Mouse (Mus musculus): ENCODE measurements around the gene Sufu. TPM values are rescaled to one million over a fixed set of nuclear protein-coding genes. Genes with fewer than 3 reads are reported as not detected.

Gene Sufu
- polyA plus RNA-seq, 1 experiment from 2014 or later, result 19.0 TPM

GRCm38 (mm10) chr19:46416276-46416675, 19.6 kb downstream of the Sufu start:
- no peaks in the 10 kb centered on the region for H3K27me3 ChIP-seq (ENCODE audit: control insufficient read depth, insufficient read depth, low read depth, low read length)
- H3K9ac ChIP-seq (ENCODE audit: low read depth, low read length), result no peak overlapping the region
- H3K27ac ChIP-seq (ENCODE audit: low read length), result no peak overlapping the region
- H3K36me3 ChIP-seq (ENCODE audit: control insufficient read depth, insufficient read depth, low read length), result no peaks in the 10 kb centered on the region
- H3K4me3 ChIP-seq (ENCODE audit: low read depth, low read length), result no peak overlapping the region
- ATAC-seq, result no peak
- no peaks in the 10 kb centered on the region for H3K9me3 ChIP-seq (replicated peaks; ENCODE audit: control insufficient read depth, low read length, poor library complexity, severe bottlenecking)
- no peaks in the 10 kb centered on the region; the same call in 1 of the 2 replicates for H3K4me1 ChIP-seq (ENCODE audit: control insufficient read depth, insufficient read depth, low read length)
- WGBS, result 60% methylated on average over 9 of the region's 9 CpGs
- no peak overlapping the region for H3K4me2 ChIP-seq (ENCODE audit: low read length)

GRCm38 (mm10) chr19:46418051-46418450, 21.4 kb downstream of the Sufu start:
- Histone ChIP-seq H3K4me1 (ENCODE audit: control insufficient read depth, insufficient read depth, low read length) (peaks cover 7% of the 10 kb centered on the region; the same call in 1 of the 2 replicates), H3K27ac (ENCODE audit: low read length) (no peak overlapping the region), H3K9ac (ENCODE audit: low read depth, low read length) (no peak overlapping the region), H3K27me3 (ENCODE audit: control insufficient read depth, insufficient read depth, low read depth, low read length) (no peaks in the 10 kb centered on the region), H3K9me3 (replicated peaks; ENCODE audit: control insufficient read depth, low read length, poor library complexity, severe bottlenecking) (no peaks in the 10 kb centered on the region), H3K4me2 (ENCODE audit: low read length) (no peak overlapping the region), H3K4me3 (ENCODE audit: low read depth, low read length) (no peak overlapping the region), H3K36me3 (ENCODE audit: control insufficient read depth, insufficient read depth, low read length) (no peaks in the 10 kb centered on the region)
- ATAC-seq, result no peak
- WGBS, result 90% methylated on average over 4 of the region's 4 CpGs

- Histone ChIP-seq H3K27ac (ENCODE audit: low read length) (no peak overlapping the region), H3K9me3 (replicated peaks; ENCODE audit: control insufficient read depth, low read length, poor library complexity, severe bottlenecking) (no peaks in the 10 kb centered on the region), H3K36me3 (ENCODE audit: control insufficient read depth, insufficient read depth, low read length) (no peaks in the 10 kb centered on the region), H3K27me3 (ENCODE audit: control insufficient read depth, insufficient read depth, low read depth, low read length) (no peaks in the 10 kb centered on the region), H3K9ac (ENCODE audit: low read depth, low read length) (no peak overlapping the region), H3K4me2 (ENCODE audit: low read length) (no peak overlapping the region), H3K4me1 (ENCODE audit: control insufficient read depth, insufficient read depth, low read length) (peaks cover 7% of the 10 kb centered on the region; the same call in 1 of the 2 replicates), H3K4me3 (ENCODE audit: low read depth, low read length) (no peak overlapping the region)
- 91% methylated on average over 7 of the region's 7 CpGs for WGBS
- no peak for ATAC-seq
Measured at GRCm38 (mm10) chr19:46420410-46420809, 23.7 kb downstream of the Sufu start.

- no peaks in the 10 kb centered on the region for H3K9me3 ChIP-seq (replicated peaks; ENCODE audit: control insufficient read depth, low read length, poor library complexity, severe bottlenecking)
- peak; percentile 45; the same call in 1 of the 2 replicates for ATAC-seq
- 0 out of 2 replicates have a peak overlapping the region, but pooled peaks have one; percentile 51 for H3K27ac ChIP-seq (ENCODE audit: low read length)
- peaks cover 7% of the 10 kb centered on the region; the same call in 1 of the 2 replicates for H3K4me1 ChIP-seq (ENCODE audit: control insufficient read depth, insufficient read depth, low read length)
- no peak overlapping the region for H3K9ac ChIP-seq (ENCODE audit: low read depth, low read length)
- H3K27me3 ChIP-seq (ENCODE audit: control insufficient read depth, insufficient read depth, low read depth, low read length), result no peaks in the 10 kb centered on the region
- H3K36me3 ChIP-seq (ENCODE audit: control insufficient read depth, insufficient read depth, low read length), result no peaks in the 10 kb centered on the region
- H3K4me2 ChIP-seq (ENCODE audit: low read length), result no peak overlapping the region
- 40% methylated on average over 11 of the region's 11 CpGs for WGBS
- H3K4me3 ChIP-seq (ENCODE audit: low read depth, low read length), result no peak overlapping the region
Measured at GRCm38 (mm10) chr19:46422384-46423338, 26.0 kb downstream of the Sufu start.

- Histone ChIP-seq H3K27me3 (ENCODE audit: control insufficient read depth, insufficient read depth, low read depth, low read length) (no peaks in the 10 kb centered on the region), H3K27ac (ENCODE audit: low read length) (no peak overlapping the region), H3K9me3 (replicated peaks; ENCODE audit: control insufficient read depth, low read length, poor library complexity, severe bottlenecking) (no peaks in the 10 kb centered on the region), H3K9ac (ENCODE audit: low read depth, low read length) (no peak overlapping the region), H3K36me3 (ENCODE audit: control insufficient read depth, insufficient read depth, low read length) (no peaks in the 10 kb centered on the region), H3K4me3 (ENCODE audit: low read depth, low read length) (no peak overlapping the region), H3K4me2 (ENCODE audit: low read length) (no peak overlapping the region), H3K4me1 (ENCODE audit: control insufficient read depth, insufficient read depth, low read length) (0 out of 2 replicates have a peak, but pooled peaks cover 7% of the 10 kb centered on the region)
- 84% methylated on average over 8 of the region's 8 CpGs for WGBS
- ATAC-seq, result no peak
Measured at GRCm38 (mm10) chr19:46425266-46425665, 28.6 kb downstream of the Sufu start.

GRCm38 (mm10) chr19:46426488-46426887, 29.8 kb downstream of the Sufu start:
- WGBS, result 52% methylated on average over 12 of the region's 12 CpGs
- Histone ChIP-seq H3K9ac (ENCODE audit: low read depth, low read length) (no peak overlapping the region), H3K27ac (ENCODE audit: low read length) (no peak overlapping the region), H3K4me1 (ENCODE audit: control insufficient read depth, insufficient read depth, low read length) (0 out of 2 replicates have a peak, but pooled peaks cover 5% of the 10 kb centered on the region), H3K36me3 (ENCODE audit: control insufficient read depth, insufficient read depth, low read length) (no peaks in the 10 kb centered on the region), H3K27me3 (ENCODE audit: control insufficient read depth, insufficient read depth, low read depth, low read length) (no peaks in the 10 kb centered on the region), H3K4me2 (ENCODE audit: low read length) (no peak overlapping the region), H3K9me3 (replicated peaks; ENCODE audit: control insufficient read depth, low read length, poor library complexity, severe bottlenecking) (no peaks in the 10 kb centered on the region), H3K4me3 (ENCODE audit: low read depth, low read length) (no peak overlapping the region)
- ATAC-seq, result no peak

- Histone ChIP-seq H3K27ac (ENCODE audit: low read length) (no peak overlapping the region), H3K4me2 (ENCODE audit: low read length) (no peak overlapping the region), H3K4me1 (ENCODE audit: control insufficient read depth, insufficient read depth, low read length) (no peaks in the 10 kb centered on the region), H3K27me3 (ENCODE audit: control insufficient read depth, insufficient read depth, low read depth, low read length) (no peaks in the 10 kb centered on the region), H3K9me3 (replicated peaks; ENCODE audit: control insufficient read depth, low read length, poor library complexity, severe bottlenecking) (no peaks in the 10 kb centered on the region), H3K36me3 (ENCODE audit: control insufficient read depth, insufficient read depth, low read length) (no peaks in the 10 kb centered on the region), H3K9ac (ENCODE audit: low read depth, low read length) (no peak overlapping the region), H3K4me3 (ENCODE audit: low read depth, low read length) (no peak overlapping the region)
- ATAC-seq, result no peak
Measured at GRCm38 (mm10) chr19:46429250-46429649, 32.6 kb downstream of the Sufu start.

GRCm38 (mm10) chr19:46433712-46434111, 37.0 kb downstream of the Sufu start:
- H3K4me3 ChIP-seq (ENCODE audit: low read depth, low read length), result no peak overlapping the region
- H3K9me3 ChIP-seq (replicated peaks; ENCODE audit: control insufficient read depth, low read length, poor library complexity, severe bottlenecking), result no peaks in the 10 kb centered on the region
- no peak overlapping the region for H3K9ac ChIP-seq (ENCODE audit: low read depth, low read length)
- no peak overlapping the region for H3K27ac ChIP-seq (ENCODE audit: low read length)
- H3K4me1 ChIP-seq (ENCODE audit: control insufficient read depth, insufficient read depth, low read length), result peaks cover 13% of the 10 kb centered on the region
- WGBS, result 71% methylated on average over 7 of the region's 7 CpGs
- ATAC-seq, result no peak
- H3K4me2 ChIP-seq (ENCODE audit: low read length), result no peak overlapping the region
- no peaks in the 10 kb centered on the region for H3K36me3 ChIP-seq (ENCODE audit: control insufficient read depth, insufficient read depth, low read length)
- H3K27me3 ChIP-seq (ENCODE audit: control insufficient read depth, insufficient read depth, low read depth, low read length), result no peaks in the 10 kb centered on the region

GRCm38 (mm10) chr19:46434148-46434547, 37.5 kb downstream of the Sufu start:
- Histone ChIP-seq H3K36me3 (ENCODE audit: control insufficient read depth, insufficient read depth, low read length) (no peaks in the 10 kb centered on the region), H3K9ac (ENCODE audit: low read depth, low read length) (no peak overlapping the region), H3K4me3 (ENCODE audit: low read depth, low read length) (no peak overlapping the region), H3K27ac (ENCODE audit: low read length) (no peak overlapping the region), H3K4me2 (ENCODE audit: low read length) (no peak overlapping the region), H3K27me3 (ENCODE audit: control insufficient read depth, insufficient read depth, low read depth, low read length) (no peaks in the 10 kb centered on the region), H3K4me1 (ENCODE audit: control insufficient read depth, insufficient read depth, low read length) (peaks cover 13% of the 10 kb centered on the region), H3K9me3 (replicated peaks; ENCODE audit: control insufficient read depth, low read length, poor library complexity, severe bottlenecking) (no peaks in the 10 kb centered on the region)
- 62% methylated on average over 9 of the region's 9 CpGs for WGBS
- ATAC-seq, result no peak

Data from midbrain, embryonic 16.5 days (tissue).